Mouse (Mus musculus): ENCODE results near the gene Bace1. TPM values are rescaled to one million over a fixed set of nuclear protein-coding genes. Genes with fewer than 3 reads are reported as not detected.

Gene Bace1
- polyA plus RNA-seq, 2 experiments from 2014 or later, result 11.3 to 15.6 TPM

DNA sequence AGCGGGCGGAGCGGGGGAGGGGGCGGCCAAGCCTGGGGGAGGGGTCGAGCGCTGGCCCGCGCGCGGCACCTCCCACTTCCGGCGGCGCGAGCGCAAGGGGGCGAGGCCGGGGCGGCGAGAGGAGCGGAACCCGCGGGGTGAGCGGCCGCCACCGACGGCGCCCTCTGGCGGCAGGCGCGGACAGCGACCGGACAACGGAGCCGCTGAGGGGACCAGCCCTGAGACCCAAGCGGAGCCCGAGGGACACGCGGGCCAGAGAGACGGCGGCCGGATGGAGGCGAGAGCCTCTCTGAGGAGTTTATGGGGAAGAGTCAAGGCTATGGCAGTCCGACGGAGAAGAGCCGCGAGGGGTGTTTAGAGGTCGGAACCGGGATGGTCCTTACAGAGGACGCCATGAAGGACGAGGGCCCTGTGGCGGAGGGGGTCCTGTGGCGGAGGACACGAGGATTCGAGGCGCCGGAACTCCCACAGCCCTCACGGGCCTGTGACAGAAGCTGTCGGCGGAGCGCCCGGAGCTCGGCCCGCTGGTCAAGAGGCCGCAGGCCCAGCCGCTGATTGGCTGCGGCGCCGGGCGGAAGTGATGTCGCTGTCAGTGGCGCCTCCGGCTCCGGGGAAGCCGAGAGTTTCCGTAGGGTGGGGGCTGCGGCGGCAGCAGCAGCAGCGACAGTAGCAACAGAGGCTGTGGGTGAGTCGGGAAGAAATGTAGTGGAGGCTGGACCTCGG is 68.1 kb downstream of the Bace1 start, which contains the start of the genes Pcsk7 and Rnf214:
Pcsk7 (plus strand) TSS at position 143 of the 723 bp plus-strand sequence.
Rnf214 (minus strand) TSS at position 557 of the 723 bp plus-strand sequence.
- peak; percentile 87 for ATAC-seq

DNA sequence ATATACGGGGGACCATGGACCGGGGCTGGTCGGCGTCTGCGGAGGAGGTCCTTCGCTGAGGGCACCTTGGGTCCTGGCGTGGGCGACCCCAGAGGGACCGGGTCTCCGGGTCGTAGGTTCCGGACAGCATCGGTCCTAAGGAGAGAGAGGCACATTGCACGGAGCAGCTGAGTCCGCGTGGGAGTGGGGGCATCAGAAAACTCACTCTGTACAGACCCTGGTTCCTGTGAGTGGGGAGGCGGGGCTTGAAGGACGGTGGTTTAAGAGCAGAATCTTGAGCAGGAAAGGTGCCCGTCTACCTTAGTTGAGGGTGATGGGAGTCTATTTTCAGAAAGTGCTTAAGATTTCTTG is 68.7 kb downstream of the Bace1 start:
- ATAC-seq, result peak; percentile 29

DNA sequence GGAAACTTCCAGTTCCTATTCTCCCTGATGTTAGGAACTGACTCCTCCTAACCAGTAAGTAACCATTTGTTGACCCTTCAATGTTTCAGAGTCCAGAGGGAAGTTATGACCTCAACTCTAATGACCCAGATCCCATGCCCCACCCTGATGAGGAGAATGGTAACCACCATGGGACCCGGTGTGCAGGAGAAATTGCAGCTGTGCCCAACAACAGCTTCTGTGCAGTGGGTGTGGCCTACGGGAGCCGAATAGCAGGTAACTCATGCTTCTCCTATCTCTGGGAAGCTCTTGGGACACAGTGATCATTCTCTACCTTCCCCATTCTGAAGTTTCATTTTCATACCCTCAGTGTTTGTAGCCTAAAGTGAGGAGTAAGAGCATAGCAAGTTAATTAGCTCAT is 72.6 kb downstream of the Bace1 start:
- ATAC-seq, result no peak

DNA sequence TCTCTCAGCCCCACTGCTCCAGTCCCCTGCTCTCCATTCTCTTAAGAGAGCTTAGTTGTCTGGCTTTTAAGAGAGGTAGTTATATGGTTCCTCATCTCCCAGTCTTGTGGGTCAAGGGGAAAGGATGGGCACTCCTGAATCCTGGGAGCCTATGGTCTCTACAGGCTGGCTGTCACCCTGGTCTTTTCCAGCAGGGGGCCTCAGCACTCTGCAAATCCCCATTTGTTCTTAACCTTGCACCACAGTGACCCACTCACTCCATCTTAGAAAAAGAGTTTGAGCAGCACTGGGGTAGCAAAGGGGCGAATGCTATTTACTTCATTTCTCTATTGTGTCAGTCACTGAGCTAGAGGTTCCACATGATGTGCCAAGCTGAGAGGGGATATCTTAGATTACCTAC is 73.3 kb downstream of the Bace1 start:
- peak; percentile 30 for ATAC-seq

Other genes starting within 250 kb of the Bace1 start
- 10 to 100 TPM in 1 of 2 experiments, 1 to 10 TPM in 1; 5.0 to 14.4 TPM for gene Cep164, start 9.9 kb upstream of the Bace1 start, polyA plus RNA-seq (2017; shearing (Covaris generic))
- 10 to 100 TPM; 18.3 to 38.1 TPM for gene Pcsk7, start 67.9 kb downstream of the Bace1 start, polyA plus RNA-seq (2017; shearing (Covaris generic))
- gene Rnf214, start 68.3 kb downstream of the Bace1 start, polyA plus RNA-seq (2017; shearing (Covaris generic)), result 10 to 100 TPM; 32.7 to 34.0 TPM
- gene Tagln, start 97.5 kb downstream of the Bace1 start, polyA plus RNA-seq (2017; shearing (Covaris generic)), result 1 to 10 TPM; 1.1 to 1.6 TPM
- 10 to 100 TPM; 40.5 to 47.2 TPM for gene Sidt2, start 116.7 kb downstream of the Bace1 start, polyA plus RNA-seq (2017; shearing (Covaris generic))
- gene Pafah1b2, start 174.1 kb downstream of the Bace1 start, polyA plus RNA-seq (2017; shearing (Covaris generic)), result 10 to 100 TPM; 64.2 to 72.1 TPM
- 10 to 100 TPM; 12.8 to 16.0 TPM for gene Sik3, start 174.2 kb downstream of the Bace1 start, polyA plus RNA-seq (2017; shearing (Covaris generic))

Measured in CD4-positive, CD25-positive, alpha-beta regulatory T cell, adult 4 months (primary cell).